Mouse (Mus musculus): Measurements from ENCODE around the gene Glis1.

- no peak for TF ChIP-seq CTCF (IDR thresholded peaks at IDR 0.05; ENCODE audit: low read depth)
- TF ChIP-seq EP300 (IDR thresholded peaks at IDR 0.05; ENCODE audit: low read depth), result no peak
Observed at GRCm38 (mm10) chr4:107568881-107569443, 134.6 kb downstream of the Glis1 start.

Measured in heart, postnatal 0 days (tissue).